Mouse (Mus musculus) T-cell, adult 66 days (primary cell): ENCODE results near the gene Rmi1. TPM values are rescaled to one million over a fixed set of nuclear protein-coding genes. Genes with fewer than 3 reads are reported as not detected.

Experiments used
- total RNA-seq, 2 experiments: library from RNA; stranded (reverse); gene quantifications; 3 replicates in 1 of 2; 4 replicates in 1 of 2; pipeline ENCODE4 v1.2.4; 2023

Rmi1 gene
- total RNA-seq = 10 to 100 TPM; 29.3 to 32.0 TPM

DNA sequence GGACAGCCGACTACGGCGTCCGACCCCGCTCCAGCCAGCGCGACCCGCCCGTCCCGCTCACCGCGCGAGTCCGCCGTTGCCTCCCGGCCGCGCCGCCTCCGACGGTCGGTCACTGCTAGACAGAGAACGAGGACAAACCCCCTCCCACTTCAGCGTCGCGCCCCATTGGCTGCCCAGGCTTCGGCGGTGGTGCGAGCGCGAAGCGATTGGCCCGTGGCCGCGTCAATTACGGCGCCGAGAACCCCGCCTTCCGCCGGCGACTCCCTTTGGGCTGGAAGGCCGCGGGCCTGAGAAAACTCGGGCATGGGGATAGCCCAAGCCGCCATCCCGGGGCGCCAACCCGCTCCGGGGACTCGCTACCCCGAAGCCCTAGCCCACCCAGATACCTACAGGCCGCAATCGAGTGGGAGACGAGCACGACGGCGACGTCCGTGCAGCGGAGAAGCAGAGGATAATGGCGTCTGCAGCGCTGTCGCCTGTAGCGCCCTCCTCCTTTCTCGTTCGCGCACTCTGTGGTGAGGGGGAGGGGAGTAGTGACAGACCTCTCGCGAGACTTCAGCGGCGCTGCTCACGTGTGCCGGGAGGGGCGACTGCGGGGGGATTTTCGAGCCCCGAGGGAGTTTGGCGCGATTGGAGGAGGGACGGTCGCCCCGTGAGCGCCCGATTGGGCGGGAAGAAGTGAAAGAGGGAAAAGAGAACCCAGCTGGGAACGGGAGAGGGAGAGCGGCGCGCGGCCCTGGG lies at the start of gene Rmi1:
Rmi1 (plus strand) TSS at position 246 of the 741 bp plus-strand sequence.

DNA sequence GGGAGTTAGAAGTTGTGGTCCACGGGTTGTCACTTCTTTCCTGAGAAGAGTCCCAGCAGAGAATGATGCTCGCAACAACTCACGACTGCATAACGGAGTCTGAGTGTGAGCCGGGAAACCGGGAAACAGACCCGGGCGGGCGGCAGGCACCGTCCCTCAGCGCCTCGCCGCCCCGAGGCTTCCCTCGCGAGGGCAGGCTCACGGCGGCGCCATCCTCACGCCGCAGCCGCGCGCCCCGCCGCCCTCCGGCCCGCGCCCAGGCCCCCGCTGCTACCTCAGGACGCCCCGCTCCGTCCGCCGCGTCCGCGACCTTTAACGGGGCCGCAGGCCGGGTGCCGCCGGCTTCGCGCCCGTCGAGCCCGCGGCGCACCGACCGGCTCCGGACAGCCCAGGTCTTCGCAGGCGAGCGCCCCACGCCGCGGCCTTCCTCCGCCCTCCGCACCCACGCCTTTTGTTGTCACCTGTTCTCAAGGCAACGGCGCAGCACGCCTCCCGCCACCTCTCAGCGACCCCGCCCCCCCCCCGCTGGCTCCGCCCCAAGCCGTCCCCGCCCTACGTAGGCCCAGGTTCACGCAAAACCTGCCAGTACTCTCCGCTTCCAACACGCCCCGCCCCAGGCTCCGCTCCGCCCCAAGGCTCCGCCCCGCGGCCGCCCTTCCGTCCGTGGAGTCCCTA lies 43.3 kb upstream of the Rmi1 start, which contains the start of gene Kif27:
Kif27 (minus strand) TSS at position 494 of the 675 bp plus-strand sequence.

GRCm38 (mm10) chr13:58384779-58385546 lies 17.1 kb upstream of the Rmi1 start, which contains the start of gene 2210016F16Rik:
2210016F16Rik (minus strand) TSS chr13:58385225.

GRCm38 (mm10) chr13:58403243-58403642 lies 1.2 kb downstream of the Rmi1 start, which contains the start of gene Hnrnpk:
Hnrnpk (minus strand) TSS chr13:58403343.

Other genes with a start within 250 kb of the Rmi1 start
- 100 to 1,000 TPM; 109 to 129 TPM for gene Idnk, start 244.6 kb upstream of the Rmi1 start, total RNA-seq
- gene Ubqln1, start 186.6 kb upstream of the Rmi1 start, total RNA-seq = 10 to 100 TPM; 81.0 to 84.8 TPM
- 1 to 10 TPM in 1 of 2 experiments, under 1 TPM in 1; 0.84 to 1.5 TPM for gene Gkap1, start 126.5 kb upstream of the Rmi1 start, total RNA-seq
- not detected for gene Kif27, start 43.1 kb upstream of the Rmi1 start, total RNA-seq
- gene 2210016F16Rik, start 17.0 kb upstream of the Rmi1 start, total RNA-seq = 10 to 100 TPM; 21.0 to 25.9 TPM
- 1,000 to 10,000 TPM; 1,088 to 1,105 TPM for gene Hnrnpk, start 1.1 kb downstream of the Rmi1 start, total RNA-seq
- not detected for gene Slc28a3, start 208.6 kb downstream of the Rmi1 start, total RNA-seq